Comparison of ENCODE assay signal across 33 mouse cellular contexts in genomic region chr1:191812949-191813691, GRCm38 (mm10). TPM values are rescaled to one million over a fixed set of nuclear protein-coding genes. Genes with fewer than 3 reads are reported as not detected.
DNase-seq lines count a peak whose midpoint lies in the region; ATAC-seq and TF ChIP-seq lines count a peak whose summit lies in the region.
"Had no signal": no experiment of that assay in that cellular context is flagged by ENCODE, and none has a peak within 500 bp of the region (broad histone marks: within the 10 kb centered on the region; RNA-seq: fewer than 3 reads in every experiment).

No protein-coding gene starts in this region.

- H3K9me3 ChIP-seq in embryonic facial prominence, embryonic 10.5 days = no peaks in the 10 kb centered on the region
- H3K9me3 ChIP-seq: embryonic facial prominence, embryonic 13.5 days; forebrain, embryonic 10.5 days; forebrain, embryonic 15.5 days; heart, embryonic 13.5 days; limb, embryonic 10.5 days; limb, embryonic 15.5 days; lung, embryonic 15.5 days had no signal

- 73% methylated on average over 13 of the region's 13 CpGs for WGBS in lung, adult 2 months
- 89% methylated on average over 13 of the region's 13 CpGs for WGBS in embryonic facial prominence, embryonic 10.5 days

- TF ChIP-seq POLR2A in lung, adult 2 months (IDR thresholded peaks at IDR 0.05; ENCODE audit: borderline replicate concordance, extremely low read depth, low read depth, low read length) = no peak

- no peak for TF ChIP-seq CTCF in lung, adult 2 months (IDR thresholded peaks at IDR 0.05; ENCODE audit: insufficient read depth, low read length)
- no peak for TF ChIP-seq CTCF in left cerebral cortex, adult 2 months (IDR thresholded peaks at IDR 0.05)

- ATAC-seq in megakaryocyte progenitor cell, adult 5-6 weeks (replicated peaks; ENCODE audit: poor library complexity) = 0 out of 2 replicates have a peak, but pooled peaks have one; percentile 4
- no peak for ATAC-seq in cerebellum, adult (ENCODE audit: insufficient number of reproducible peaks, low FRiP score, low TSS enrichment)
- ATAC-seq: activated CD4-positive, CD25-positive, alpha-beta regulatory T cell, adult 4 months; CD4-positive, CD25-positive, alpha-beta regulatory T cell, adult 4 months; forebrain, embryonic 15.5 days; hindbrain, embryonic 16.5 days had no signal

- H3K27me3 ChIP-seq in embryonic facial prominence, embryonic 10.5 days (replicated peaks; ENCODE audit: low read depth, poor library complexity, severe bottlenecking) = no peaks in the 10 kb centered on the region
- H3K27me3 ChIP-seq: embryonic facial prominence, embryonic 13.5 days; forebrain, embryonic 15.5 days; heart, embryonic 13.5 days; limb, embryonic 15.5 days; lung, embryonic 15.5 days had no signal

- intact Hi-C loops in heart, postnatal 14 days (cut with DNase I) = loop anchor here (10.0 kb wide), 1 partner anchor 408 kb away; the partner anchor contains the start of gene Ppp2r5a
- intact Hi-C loops in left cerebral cortex, adult 2 months (cut with DNase I) = loop anchor here (10.0 kb wide), 1 partner anchor 418 kb away; no protein-coding TSS in a partner anchor

- DNase-seq in lung, postnatal 36 days = peak; percentile 32
- DNase-seq in lung, adult 2 months = no peak
- peak; percentile 27 to 60 for DNase-seq in spleen, postnatal 10 days (ENCODE audit: low spot score in 2 of 2)
- DNase-seq in heart, postnatal 14 days = no peak
- DNase-seq in left cerebral cortex, adult 2 months (ENCODE audit: extremely low spot score in 1 of 2, low spot score in 2 of 2) = no peak
- no peak for DNase-seq in embryonic facial prominence, embryonic 10.5 days (ENCODE audit: low spot score)
- DNase-seq: adrenal gland, adult 8-10 months; cerebellum, adult 11 months; cerebellum, adult 9-10 months; cerebellum, postnatal 36 days; embryo, embryonic 11 days; gastrocnemius, adult 2 months; gastrocnemius, postnatal 36 days; heart, postnatal 10 days; kidney, adult 18-20 months; kidney, postnatal 4 days; midbrain, embryonic 14.5 days; right cerebral cortex, postnatal 25 days; thymus, adult 2 months had no signal

- no peaks in the 10 kb centered on the region for H3K36me3 ChIP-seq in embryonic facial prominence, embryonic 10.5 days (replicated peaks)
- H3K36me3 ChIP-seq: embryonic facial prominence, embryonic 13.5 days; forebrain, embryonic 10.5 days; forebrain, embryonic 15.5 days; heart, embryonic 13.5 days; limb, embryonic 10.5 days; limb, embryonic 15.5 days; lung, embryonic 15.5 days had no signal

- no peak overlapping the region for H3K27ac ChIP-seq in left cerebral cortex, adult 2 months
- no peak overlapping the region for H3K27ac ChIP-seq in embryonic facial prominence, embryonic 10.5 days (replicated peaks)
- H3K27ac ChIP-seq: embryonic facial prominence, embryonic 13.5 days; forebrain, embryonic 10.5 days; forebrain, embryonic 15.5 days; gastrocnemius, adult 2 months; heart, embryonic 13.5 days; limb, embryonic 10.5 days; limb, embryonic 15.5 days; liver, embryonic 14.5 days; lung, embryonic 15.5 days had no signal

- no peak overlapping the region for H3K4me3 ChIP-seq in lung, adult 2 months (replicated peaks; ENCODE audit: extremely low read depth, low read depth, low read length)
- H3K4me3 ChIP-seq in left cerebral cortex, adult 2 months = no peak overlapping the region
- H3K4me3 ChIP-seq in embryonic facial prominence, embryonic 10.5 days = no peak overlapping the region
- H3K4me3 ChIP-seq: embryonic facial prominence, embryonic 13.5 days; forebrain, embryonic 10.5 days; forebrain, embryonic 15.5 days; gastrocnemius, adult 2 months; heart, embryonic 13.5 days; limb, embryonic 10.5 days; limb, embryonic 15.5 days; lung, embryonic 15.5 days; megakaryocyte, embryonic 14.5 days had no signal

- no peaks in the 10 kb centered on the region for H3K4me1 ChIP-seq in lung, adult 2 months (ENCODE audit: control insufficient read depth, insufficient read depth, low read length)
- peaks cover 16% of the 10 kb centered on the region for H3K4me1 ChIP-seq in embryonic facial prominence, embryonic 10.5 days

RNA-seq across cellular contexts. Expression of gene Nek2, which starts 8.1 kb away (rescaled TPM):
- polyA plus RNA-seq in lung, adult 2 months (2012; rRNA removed) = 1.9 and 3.7 TPM in 2 replicates
- total RNA-seq in megakaryocyte progenitor cell, adult 5-6 weeks (2015) = 22.4 and 23.4 TPM in 2 replicates
- total RNA-seq in megakaryocyte progenitor cell, adult 5-6 weeks (2017) = 35.8 and 36.8 TPM in 2 replicates
- total RNA-seq in heart, postnatal 14 days (2021) = 1 to 10 TPM; 2.6 to 4.1 TPM
- total RNA-seq in left cerebral cortex, adult 2 months (2021) = 1 to 10 TPM; 1.2 to 1.3 TPM
- 60.0 and 62.2 TPM in 2 replicates for polyA plus RNA-seq in embryonic facial prominence, embryonic 10.5 days (2016; fragmentation: Nextera tagmentation; extraction: Ambion mirVana)

Comparison
In these comparisons a context has a peak if more than half of its experiments do, and no peak if none do; other contexts are left out.
1. DNase-seq: peak in lung, postnatal 36 days (single experiment) and spleen, postnatal 10 days (2 of 2); none in lung, adult 2 months (single experiment), heart, postnatal 14 days (0 of 2), left cerebral cortex, adult 2 months (0 of 2) and embryonic facial prominence, embryonic 10.5 days (single experiment).
2. RNA of gene Nek2, which starts 8.1 kb away (total RNA-seq): 22.4 to 36.8 TPM in megakaryocyte progenitor cell, adult 5-6 weeks; 2.6 to 4.1 TPM in heart, postnatal 14 days and 1.2 to 1.3 TPM in left cerebral cortex, adult 2 months; every median in the first group is over 4 times any median in the second.